ENCODE assay signal across 8 mouse cellular contexts in genomic region chr11:70236717-70237116, GRCm38 (mm10). TPM values are rescaled to one million over a fixed set of nuclear protein-coding genes. Genes with fewer than 3 reads are reported as not detected.
DNase-seq lines count a peak whose midpoint lies in the region; ATAC-seq and TF ChIP-seq lines count a peak whose summit lies in the region.

No protein-coding gene starts in this region.

- H3K4me1 ChIP-seq in embryonic facial prominence, embryonic 10.5 days = peaks cover 75% of the 10 kb centered on the region
- peaks cover 10% of the 10 kb centered on the region for H3K4me1 ChIP-seq in hindbrain, postnatal 0 days (ENCODE audit: insufficient read depth, low read length)
- peaks cover 35% of the 10 kb centered on the region for H3K4me1 ChIP-seq in midbrain, embryonic 14.5 days (ENCODE audit: control insufficient read depth, insufficient read depth, low read length)

- no peak for ATAC-seq in hindbrain, postnatal 0 days
- ATAC-seq in midbrain, embryonic 14.5 days (ENCODE audit: low FRiP score, low TSS enrichment) = no peak

- peak overlapping the region; percentile 90 for H3K4me2 ChIP-seq in hindbrain, postnatal 0 days (ENCODE audit: low read depth, low read length)
- peak overlapping the region; percentile 99 for H3K4me2 ChIP-seq in midbrain, embryonic 14.5 days (ENCODE audit: low read length)

- H3K9ac ChIP-seq in hindbrain, postnatal 0 days (replicated peaks; ENCODE audit: low read length) = peak overlapping the region; percentile 84
- H3K9ac ChIP-seq in midbrain, embryonic 14.5 days (replicated peaks; ENCODE audit: low read length) = peak overlapping the region; percentile 80

- H3K9me3 ChIP-seq in embryonic facial prominence, embryonic 10.5 days = no peaks in the 10 kb centered on the region
- H3K9me3 ChIP-seq in hindbrain, postnatal 0 days (ENCODE audit: low read length) = no peaks in the 10 kb centered on the region
- H3K9me3 ChIP-seq in midbrain, embryonic 14.5 days (ENCODE audit: control insufficient read depth, low read length) = no peaks in the 10 kb centered on the region

- no peak for TF ChIP-seq CTCF in hindbrain, postnatal 0 days (IDR thresholded peaks at IDR 0.05; ENCODE audit: low read depth)

- peaks cover 6% of the 10 kb centered on the region; the same call in 1 of the 2 replicates for H3K27me3 ChIP-seq in embryonic facial prominence, embryonic 10.5 days (replicated peaks; ENCODE audit: low read depth, poor library complexity, severe bottlenecking)
- H3K27me3 ChIP-seq in hindbrain, postnatal 0 days (ENCODE audit: insufficient read depth, low read length) = no peaks in the 10 kb centered on the region
- H3K27me3 ChIP-seq in midbrain, embryonic 14.5 days (ENCODE audit: control insufficient read depth, insufficient read depth, low read length) = no peaks in the 10 kb centered on the region; the same call in 1 of the 2 replicates

- peak overlapping the region; percentile 93 for H3K27ac ChIP-seq in embryonic facial prominence, embryonic 10.5 days (replicated peaks)
- H3K27ac ChIP-seq in hindbrain, postnatal 0 days = peak overlapping the region; percentile 96
- peak overlapping the region; percentile 95 for H3K27ac ChIP-seq in midbrain, embryonic 14.5 days (replicated peaks; ENCODE audit: low read depth, low read length)

- H3K4me3 ChIP-seq in embryonic facial prominence, embryonic 10.5 days = peak overlapping the region; percentile 96
- H3K4me3 ChIP-seq in hindbrain, postnatal 0 days (ENCODE audit: low read length) = peak overlapping the region; percentile 96
- H3K4me3 ChIP-seq in midbrain, embryonic 14.5 days (replicated peaks; ENCODE audit: low read depth, low read length) = peak overlapping the region; percentile 97

- WGBS in embryonic facial prominence, embryonic 10.5 days = 55% methylated on average over 7 of the region's 7 CpGs
- WGBS in hindbrain, postnatal 0 days = 19% methylated on average over 7 of the region's 7 CpGs
- 23% methylated on average over 7 of the region's 7 CpGs for WGBS in midbrain, embryonic 14.5 days

- peak; percentile 2 for DNase-seq in left cerebral cortex, adult 11 months (ENCODE audit: low spot score)
- no peak for DNase-seq in left cerebral cortex, adult 9 months (ENCODE audit: low spot score in 2 of 2)
- no peak for DNase-seq in embryonic facial prominence, embryonic 10.5 days (ENCODE audit: low spot score)
- no peak for DNase-seq in hindbrain, postnatal 0 days (ENCODE audit: low spot score)
- no peak for DNase-seq in midbrain, embryonic 14.5 days
- no peak for DNase-seq in frontal cortex, adult 2 months (ENCODE audit: extremely low spot score in 1 of 2, low spot score in 1 of 2)
- no peak for DNase-seq in ovary, postnatal 14 days (ENCODE audit: low spot score)
- no peak for DNase-seq in gastrocnemius, postnatal 10 days

- peaks cover 22% of the 10 kb centered on the region for H3K36me3 ChIP-seq in embryonic facial prominence, embryonic 10.5 days (replicated peaks)
- H3K36me3 ChIP-seq in hindbrain, postnatal 0 days (ENCODE audit: insufficient read depth, low read length) = peaks cover 14% of the 10 kb centered on the region; the same call in 1 of the 2 replicates
- peaks cover 18% of the 10 kb centered on the region for H3K36me3 ChIP-seq in midbrain, embryonic 14.5 days (ENCODE audit: control insufficient read depth, insufficient read depth, low read length)

RNA-seq across cellular contexts. Expression of gene 0610010K14Rik, which starts 1.0 kb away (rescaled TPM):
- polyA plus RNA-seq in embryonic facial prominence, embryonic 10.5 days (2016; fragmentation: Nextera tagmentation; extraction: Ambion mirVana) = 210 and 215 TPM in 2 replicates
- 61.6 and 96.0 TPM in 2 replicates for total RNA-seq in hindbrain, postnatal 0 days (2014; rRNA removed)
- polyA plus RNA-seq in hindbrain, postnatal 0 days (2015; fragmentation: Nextera tagmentation; extraction: Ambion mirVana) = 172 and 185 TPM in 2 replicates
- polyA plus RNA-seq in midbrain, embryonic 14.5 days (2014; fragmentation: Nextera tagmentation; extraction: Ambion mirVana) = 171 and 205 TPM in 2 replicates
- 73.4 and 85.4 TPM in 2 replicates for polyA plus RNA-seq in frontal cortex, adult 2 months (2012; rRNA removed)
- total RNA-seq in gastrocnemius, postnatal 10 days (2021) = 10 to 100 TPM; 46.0 to 51.4 TPM

RNA-seq across cellular contexts. Expression of gene Gm21988, which starts 2.9 kb away (rescaled TPM):
- 7.9 and 10.7 TPM in 2 replicates for polyA plus RNA-seq in embryonic facial prominence, embryonic 10.5 days (2016; fragmentation: Nextera tagmentation; extraction: Ambion mirVana)
- 1.9 and 2.8 TPM in 2 replicates for total RNA-seq in hindbrain, postnatal 0 days (2014; rRNA removed)
- polyA plus RNA-seq in hindbrain, postnatal 0 days (2015; fragmentation: Nextera tagmentation; extraction: Ambion mirVana) = 14.2 and 15.2 TPM in 2 replicates
- 13.4 and 16.3 TPM in 2 replicates for polyA plus RNA-seq in midbrain, embryonic 14.5 days (2014; fragmentation: Nextera tagmentation; extraction: Ambion mirVana)
- 10.7 and 11.8 TPM in 2 replicates for polyA plus RNA-seq in frontal cortex, adult 2 months (2012; rRNA removed)
- total RNA-seq in gastrocnemius, postnatal 10 days (2021) = 1 to 10 TPM; 2.8 to 3.8 TPM

RNA-seq across cellular contexts. Expression of gene Rnasek, which starts 2.9 kb away (rescaled TPM):
- polyA plus RNA-seq in embryonic facial prominence, embryonic 10.5 days (2016; fragmentation: Nextera tagmentation; extraction: Ambion mirVana) = 96.4 and 106 TPM in 2 replicates
- total RNA-seq in hindbrain, postnatal 0 days (2014; rRNA removed) = 85.4 and 88.6 TPM in 2 replicates
- 597 and 610 TPM in 2 replicates for polyA plus RNA-seq in hindbrain, postnatal 0 days (2015; fragmentation: Nextera tagmentation; extraction: Ambion mirVana)
- polyA plus RNA-seq in midbrain, embryonic 14.5 days (2014; fragmentation: Nextera tagmentation; extraction: Ambion mirVana) = 321 and 350 TPM in 2 replicates
- 321 and 335 TPM in 2 replicates for polyA plus RNA-seq in frontal cortex, adult 2 months (2012; rRNA removed)
- total RNA-seq in gastrocnemius, postnatal 10 days (2021) = 10 to 100 TPM; 91.1 to 93.0 TPM

RNA-seq across cellular contexts. Expression of gene Bcl6b, which starts 7.1 kb away (rescaled TPM):
- 5.0 and 7.2 TPM in 2 replicates for polyA plus RNA-seq in embryonic facial prominence, embryonic 10.5 days (2016; fragmentation: Nextera tagmentation; extraction: Ambion mirVana)
- total RNA-seq in hindbrain, postnatal 0 days (2014; rRNA removed) = 4.9 and 5.0 TPM in 2 replicates
- 2.4 and 2.7 TPM in 2 replicates for polyA plus RNA-seq in hindbrain, postnatal 0 days (2015; fragmentation: Nextera tagmentation; extraction: Ambion mirVana)
- polyA plus RNA-seq in midbrain, embryonic 14.5 days (2014; fragmentation: Nextera tagmentation; extraction: Ambion mirVana) = 2.5 and 4.4 TPM in 2 replicates
- 1.5 and 1.9 TPM in 2 replicates for polyA plus RNA-seq in frontal cortex, adult 2 months (2012; rRNA removed)
- total RNA-seq in gastrocnemius, postnatal 10 days (2021) = 10 to 100 TPM; 12.6 to 21.5 TPM

RNA-seq across cellular contexts. Expression of gene Slc16a13, which starts 15.9 kb away (rescaled TPM):
- 11.6 and 11.7 TPM in 2 replicates for polyA plus RNA-seq in embryonic facial prominence, embryonic 10.5 days (2016; fragmentation: Nextera tagmentation; extraction: Ambion mirVana)
- total RNA-seq in hindbrain, postnatal 0 days (2014; rRNA removed) = 15.3 and 17.2 TPM in 2 replicates
- 9.4 and 10.8 TPM in 2 replicates for polyA plus RNA-seq in hindbrain, postnatal 0 days (2015; fragmentation: Nextera tagmentation; extraction: Ambion mirVana)
- polyA plus RNA-seq in midbrain, embryonic 14.5 days (2014; fragmentation: Nextera tagmentation; extraction: Ambion mirVana) = 10.0 and 10.7 TPM in 2 replicates
- 5.5 and 7.7 TPM in 2 replicates for polyA plus RNA-seq in frontal cortex, adult 2 months (2012; rRNA removed)
- 1 to 10 TPM; 1.1 to 3.7 TPM for total RNA-seq in gastrocnemius, postnatal 10 days (2021)
